Mouse (Mus musculus): Measurements from ENCODE around the gene Echdc3.

Echdc3 gene

GRCm38 (mm10) chr2:6168560-6168959 is 44.3 kb downstream of the Echdc3 start:
- no peak for DNase-seq (ENCODE audit: low spot score in 2 of 2)

DNA sequence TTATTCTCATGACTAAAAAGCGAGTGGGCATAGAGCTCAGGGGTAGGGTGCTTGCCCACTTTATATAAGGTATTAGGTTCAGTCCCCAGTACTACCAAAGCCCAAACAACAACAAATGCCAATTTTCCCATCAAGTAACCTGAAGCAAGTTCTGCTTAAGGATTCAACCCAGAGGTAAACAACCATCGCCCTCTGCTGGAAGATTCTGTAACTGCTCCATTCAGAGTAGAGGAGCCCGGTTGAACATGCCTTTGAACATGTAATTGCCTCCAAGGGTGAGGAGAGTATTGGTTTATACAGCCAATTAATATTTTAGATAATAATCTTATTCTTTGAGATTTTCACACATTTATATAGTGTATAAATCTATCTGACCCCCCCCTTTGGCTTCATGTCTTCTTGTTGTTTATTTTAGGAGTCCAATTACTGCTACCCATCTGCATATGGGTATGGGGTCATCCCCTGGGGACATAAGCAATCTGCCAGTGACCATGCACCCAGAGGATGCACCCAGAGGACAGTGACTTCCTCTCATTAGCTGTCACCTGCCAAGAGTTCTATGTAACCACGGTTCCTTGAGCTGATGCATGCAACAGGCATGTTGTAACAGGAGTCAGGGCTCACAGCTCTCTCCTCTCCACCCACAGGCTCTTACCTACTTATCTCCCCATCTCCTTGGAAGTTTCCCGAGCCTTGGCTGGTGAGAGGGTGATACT is 44.8 kb downstream of the Echdc3 start:
- DNase-seq (ENCODE audit: low spot score in 2 of 2): peak; percentile 80 to 87

- DNase-seq (ENCODE audit: low spot score in 2 of 2): no peak
Measured at GRCm38 (mm10) chr2:6165771-6166170, 47.1 kb downstream of the Echdc3 start.

GRCm38 (mm10) chr2:6164606-6165290 is 48.1 kb downstream of the Echdc3 start:
- DNase-seq (ENCODE audit: low spot score in 2 of 2): no peak

DNA sequence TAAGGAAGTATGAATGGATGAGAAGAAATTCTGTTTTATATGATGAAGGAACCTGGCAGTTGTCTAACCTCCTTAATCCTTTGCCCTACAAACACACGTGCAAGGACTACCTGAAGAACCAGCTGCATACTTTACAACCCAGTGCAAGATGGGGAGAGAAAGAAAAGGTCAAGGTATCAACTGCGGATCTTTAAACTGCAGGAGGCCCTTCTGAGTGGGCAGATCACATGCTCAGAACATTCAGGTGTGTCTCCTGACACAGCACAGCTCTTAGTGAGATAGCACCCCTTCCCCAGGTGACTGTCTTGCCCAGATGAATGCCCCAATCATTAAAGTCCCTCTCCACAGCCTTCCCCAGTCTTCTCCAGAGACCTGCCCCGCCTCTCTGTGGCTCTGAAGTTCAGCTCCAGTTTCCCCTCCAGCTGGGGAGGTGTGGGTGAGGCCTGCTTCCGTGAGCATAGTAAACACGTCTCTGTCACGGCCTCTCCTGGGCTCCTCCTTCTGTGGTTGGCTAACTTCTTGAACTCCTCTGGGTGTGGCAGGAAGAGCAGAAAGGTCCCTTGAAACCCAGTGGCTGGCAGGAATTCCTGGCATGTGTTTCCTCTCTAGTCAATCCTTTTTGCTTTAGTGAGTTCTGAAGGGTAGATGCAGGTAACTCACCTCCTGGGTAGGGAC is 50.3 kb downstream of the Echdc3 start:
- no peak for DNase-seq (ENCODE audit: low spot score in 2 of 2)

DNA sequence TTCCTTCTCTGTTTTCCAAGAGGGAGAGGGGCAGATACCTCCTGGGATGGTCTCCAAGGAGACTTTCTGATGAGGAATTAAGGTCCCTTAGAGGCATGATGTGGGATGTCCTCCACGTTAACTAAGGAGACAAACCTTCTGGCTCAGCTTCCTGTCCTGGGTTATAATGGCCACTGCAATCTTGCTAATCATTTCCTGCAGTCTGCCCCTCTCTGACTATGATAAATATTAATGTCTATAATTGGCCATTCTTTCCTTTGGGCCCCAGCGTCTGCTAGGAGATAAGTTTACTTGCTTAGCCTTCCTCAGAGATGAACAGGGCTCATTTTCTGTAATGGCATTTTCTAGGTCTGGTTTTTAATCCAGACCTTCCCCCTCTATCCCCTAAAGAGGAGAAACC is 53.1 kb downstream of the Echdc3 start:
- DNase-seq (ENCODE audit: low spot score in 2 of 2): no peak

GRCm38 (mm10) chr2:6159219-6159618 is 53.6 kb downstream of the Echdc3 start:
- no peak for DNase-seq (ENCODE audit: low spot score in 2 of 2)

DNA sequence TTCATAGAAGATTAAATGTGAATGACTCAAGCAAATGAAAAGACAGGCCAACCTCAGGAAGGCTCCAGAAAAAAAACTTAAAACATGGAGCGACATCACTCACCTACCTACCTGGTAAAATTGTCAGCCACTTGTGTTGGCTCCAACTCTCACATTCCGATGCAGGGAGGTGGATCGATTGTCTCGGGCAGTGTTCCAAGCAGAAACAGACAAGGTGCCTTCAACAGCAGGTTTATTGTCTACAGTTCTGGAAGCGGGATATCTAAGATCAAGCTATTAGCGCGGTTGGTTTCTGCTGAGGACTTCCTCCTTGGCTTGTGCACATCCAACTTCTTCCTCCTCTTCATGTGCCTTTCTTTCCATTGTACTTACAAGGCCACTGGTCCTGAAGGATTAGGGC is 55.2 kb downstream of the Echdc3 start:
- no peak for DNase-seq (ENCODE audit: low spot score in 2 of 2)

GRCm38 (mm10) chr2:6157208-6157607 is 55.6 kb downstream of the Echdc3 start:
- DNase-seq (ENCODE audit: low spot score in 2 of 2): no peak

DNA sequence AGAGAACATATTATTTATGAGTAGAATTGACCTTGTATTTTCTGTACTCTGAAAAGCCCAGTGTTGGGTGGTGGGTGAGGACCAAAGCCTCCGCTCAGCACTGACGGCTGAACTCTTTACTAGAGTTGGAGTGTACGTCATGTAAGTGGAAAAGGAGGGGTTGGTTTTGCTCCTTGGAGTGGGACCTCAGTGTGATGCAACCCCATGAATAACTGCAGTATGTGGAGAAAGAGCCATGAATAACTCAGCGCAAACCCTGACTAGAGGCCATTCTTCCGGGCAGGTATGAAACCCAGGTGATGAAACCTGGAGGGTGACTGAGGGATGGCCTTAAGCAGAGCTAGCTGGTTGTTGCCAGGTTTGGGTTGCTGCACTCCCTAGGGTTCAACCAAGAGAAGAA is 63.0 kb downstream of the Echdc3 start:
- no peak for DNase-seq (ENCODE audit: low spot score in 2 of 2)

GRCm38 (mm10) chr2:6146901-6147300 is 65.9 kb downstream of the Echdc3 start:
- DNase-seq (ENCODE audit: low spot score in 2 of 2): no peak

DNA sequence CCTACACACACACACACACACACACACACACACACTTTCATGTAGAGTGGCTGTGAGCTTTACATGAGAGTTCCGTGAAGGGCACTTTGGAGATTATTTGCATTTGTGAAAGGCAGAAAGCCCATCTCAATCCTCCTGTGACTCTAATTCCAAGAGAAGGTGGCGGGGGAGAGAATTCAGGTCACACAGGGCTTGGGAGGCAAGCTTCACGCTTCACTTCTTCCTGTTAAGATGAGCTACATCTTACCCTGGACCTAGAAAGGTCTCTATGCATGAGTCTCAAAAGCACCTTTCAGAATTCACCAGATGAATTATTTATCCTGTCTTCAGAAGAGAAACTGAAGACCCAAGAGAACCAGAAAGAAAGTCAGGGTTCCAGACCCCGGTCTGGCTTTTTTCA is 66.6 kb downstream of the Echdc3 start:
- DNase-seq (ENCODE audit: low spot score in 2 of 2): no peak

GRCm38 (mm10) chr2:6145611-6146010 is 67.2 kb downstream of the Echdc3 start:
- no peak for DNase-seq (ENCODE audit: low spot score in 2 of 2)

- DNase-seq (ENCODE audit: low spot score in 2 of 2): peak; percentile 53 to 66
Measured at GRCm38 (mm10) chr2:6142915-6143654, 69.7 kb downstream of the Echdc3 start.

GRCm38 (mm10) chr2:6140572-6141161 is 72.2 kb downstream of the Echdc3 start:
- no peak for DNase-seq (ENCODE audit: low spot score in 2 of 2)

Data from right cerebral cortex, postnatal 10 days (tissue).